Mouse (Mus musculus) kidney, embryonic 16.5 days (tissue): ENCODE results near the gene Ism2. TPM values are rescaled to one million over a fixed set of nuclear protein-coding genes. Genes with fewer than 3 reads are reported as not detected.
A peak's percentile ranks its signal among the peaks of the same experiment; 100 is the strongest.

ENCODE experiments used
- ATAC-seq: fragments of 200-750 bp; cut with Nextera tagmentation; 2 replicates; pipeline ENCODE4 v1.8.0; 2017; ENCODE audit warnings: moderate TSS enrichment; ENCODE audit not compliant: low FRiP score, low TSS enrichment
- H3K27ac ChIP-seq: fragments of 300-500 bp; sonication (generic); 2 replicates; pipeline ENCODE4 v1.5.1; 2014; ENCODE audit warnings: low read length
- H3K27me3 ChIP-seq: fragments of 300-500 bp; sonication (generic); 2 replicates; pipeline ENCODE4 v1.6.1; 2014; ENCODE audit warnings: low read length, control low read depth, mixed read lengths; ENCODE audit not compliant: insufficient read depth
- H3K36me3 ChIP-seq: fragments of 300-500 bp; sonication (generic); 2 replicates; pipeline ENCODE4 v1.6.1; 2014; ENCODE audit warnings: low read length, control low read depth, mixed read lengths; ENCODE audit not compliant: insufficient read depth
- H3K4me1 ChIP-seq: fragments of 300-500 bp; sonication (generic); 2 replicates; pipeline ENCODE4 v1.6.1; 2014; ENCODE audit warnings: low read length, control low read depth, mixed read lengths; ENCODE audit not compliant: insufficient read depth
- H3K4me2 ChIP-seq: fragments of 300-500 bp; sonication (generic); replicated peaks from 2 replicates; pipeline ENCODE4 v1.6.1; 2014; ENCODE audit warnings: low read depth, low read length
- H3K4me3 ChIP-seq: fragments of 300-500 bp; sonication (generic); 2 replicates; pipeline ENCODE4 v1.5.1; 2014; ENCODE audit warnings: mild to moderate bottlenecking, low read length
- H3K9ac ChIP-seq: fragments of 300-500 bp; sonication (generic); replicated peaks from 2 replicates; pipeline ENCODE4 v1.6.1; 2014; ENCODE audit warnings: low read length
- H3K9me3 ChIP-seq: fragments of 300-500 bp; sonication (generic); 2 replicates; pipeline ENCODE4 v1.6.1; 2016; ENCODE audit warnings: low read length, control low read depth
- WGBS: fragments of 180-500 bp; shearing (Covaris S2); extraction: QIAGEN DNeasy Blood & Tissue Kit; methylation state at CpG from one replicate; pipeline ENCODE4 v1.1.7; 2014; 5-methylcytosine and 5-hydroxymethylcytosine counted together
- polyA plus RNA-seq: library from polyadenylated mRNA; unstranded; fragments of >200 nt; fragmentation: Nextera tagmentation; extraction: Ambion mirVana; gene quantifications from 2 replicates; pipeline ENCODE4 v1.2.1, GENCODE M21; 2015

Gene Ism2
- polyA plus RNA-seq, 1 experiment from 2014 or later: 1.0 TPM

DNA sequence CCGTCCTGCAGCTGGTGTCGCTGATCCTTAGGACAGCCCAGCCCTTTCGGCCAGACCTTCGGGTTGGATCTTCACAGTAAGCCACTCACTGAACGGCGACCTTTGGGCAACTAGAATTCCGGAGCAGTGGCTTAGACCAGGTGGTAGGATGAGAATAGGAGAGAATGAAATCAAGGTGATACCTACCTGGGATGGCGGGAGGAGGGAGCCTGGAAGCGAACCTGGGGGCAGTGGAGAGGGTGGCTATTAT, 861 bp upstream of the Ism2 start:
- H3K27me3 ChIP-seq: peaks cover 17% of the 10 kb centered on the region
- H3K4me3 ChIP-seq: peak overlapping the region; percentile 58
- no peak overlapping the region for H3K27ac ChIP-seq
- ATAC-seq: no peak
- under 1% methylated on average over 9 of the region's 9 CpGs for WGBS
- no peaks in the 10 kb centered on the region for H3K9me3 ChIP-seq
- H3K36me3 ChIP-seq: no peaks in the 10 kb centered on the region
- peaks cover 9% of the 10 kb centered on the region; the same call in 1 of the 2 replicates for H3K4me1 ChIP-seq
- peak overlapping the region; percentile 91 for H3K4me2 ChIP-seq
- peak overlapping the region; percentile 70 for H3K9ac ChIP-seq

DNA sequence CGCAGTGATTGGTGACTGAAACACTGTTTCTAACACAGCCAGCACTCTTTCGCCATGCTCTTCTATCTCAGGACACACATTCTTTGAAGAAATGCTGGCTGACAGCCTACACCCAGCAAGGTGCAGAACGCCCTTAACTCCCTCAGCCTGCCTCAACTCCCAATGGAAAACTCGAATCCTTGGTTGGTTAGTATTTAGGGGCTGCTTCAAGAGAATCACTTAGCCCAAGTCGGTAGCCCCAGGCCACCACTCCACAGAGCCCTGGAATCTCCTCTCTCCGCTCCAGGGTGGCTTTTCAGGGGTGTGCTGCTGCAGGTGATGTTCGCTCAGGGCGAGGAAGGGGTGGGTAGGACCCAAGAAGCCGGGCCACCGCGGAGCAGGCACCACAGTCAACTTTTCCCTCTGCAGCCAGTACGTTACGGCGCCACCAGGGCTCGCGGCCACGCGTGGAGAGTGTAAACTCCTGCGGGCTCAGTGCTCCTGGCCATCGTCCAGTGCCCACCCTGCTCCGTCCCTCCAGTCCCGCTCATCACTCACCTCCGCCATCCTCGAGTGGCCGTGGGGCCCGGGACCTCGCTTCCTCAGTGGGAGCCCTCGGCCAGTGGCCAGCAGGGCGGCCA, 358 bp downstream of the Ism2 start:
- peak overlapping the region; percentile 58 for H3K4me3 ChIP-seq
- H3K9ac ChIP-seq: peak overlapping the region; percentile 70
- peak overlapping the region; percentile 91 for H3K4me2 ChIP-seq
- no peak overlapping the region for H3K27ac ChIP-seq
- WGBS: 7% methylated on average over 29 of the region's 29 CpGs
- no peaks in the 10 kb centered on the region for H3K9me3 ChIP-seq
- no peak; the same call in 1 of the 2 replicates for ATAC-seq
- peaks cover 9% of the 10 kb centered on the region; the same call in 1 of the 2 replicates for H3K4me1 ChIP-seq
- peaks cover 17% of the 10 kb centered on the region for H3K27me3 ChIP-seq
- H3K36me3 ChIP-seq: no peaks in the 10 kb centered on the region

GRCm38 (mm10) chr12:87293934-87294333, 5.6 kb downstream of the Ism2 start:
- Histone ChIP-seq H3K27ac (no peak overlapping the region), H3K27me3 (peaks cover 5% of the 10 kb centered on the region), H3K36me3 (no peaks in the 10 kb centered on the region), H3K9me3 (no peaks in the 10 kb centered on the region), H3K4me2 (no peak overlapping the region), H3K4me1 (no peaks in the 10 kb centered on the region), H3K9ac (no peak overlapping the region), H3K4me3 (no peak overlapping the region)
- 67% methylated on average over 6 of the region's 6 CpGs for WGBS
- ATAC-seq: 0 out of 2 replicates have a peak, but pooled peaks have one; percentile 31

DNA sequence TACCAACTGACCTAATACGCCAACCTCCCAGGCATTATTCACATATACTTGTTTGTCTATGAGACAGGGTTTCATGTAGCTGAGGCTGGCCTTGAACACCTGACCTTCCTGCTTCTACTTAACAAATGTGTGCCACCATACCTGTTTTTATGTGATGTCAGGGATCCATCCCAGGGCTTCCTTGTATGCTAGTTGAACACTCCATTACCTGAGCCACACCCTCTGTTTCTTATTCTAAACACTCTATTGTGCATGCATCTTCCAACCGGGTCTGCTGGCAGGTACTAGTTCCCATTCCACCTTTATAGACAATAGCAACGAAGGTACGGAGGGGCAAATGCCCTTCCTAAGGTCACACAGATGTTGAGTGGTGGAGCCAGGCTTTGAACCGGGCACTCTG, 10.4 kb downstream of the Ism2 start:
- Histone ChIP-seq H3K9me3 (peaks cover 6% of the 10 kb centered on the region; the same call in 1 of the 2 replicates), H3K4me2 (no peak overlapping the region), H3K36me3 (no peaks in the 10 kb centered on the region), H3K27me3 (no peaks in the 10 kb centered on the region), H3K27ac (no peak overlapping the region), H3K4me3 (no peak overlapping the region), H3K4me1 (no peaks in the 10 kb centered on the region), H3K9ac (no peak overlapping the region)
- ATAC-seq: no peak
- 92% methylated on average over 5 of the region's 5 CpGs for WGBS

- H3K4me2 ChIP-seq: no peak overlapping the region
- peaks cover 6% of the 10 kb centered on the region; the same call in 1 of the 2 replicates for H3K9me3 ChIP-seq
- WGBS: 86% methylated on average over 5 of the region's 5 CpGs
- no peak for ATAC-seq
- H3K4me3 ChIP-seq: no peak overlapping the region
- peaks cover 3% of the 10 kb centered on the region for H3K4me1 ChIP-seq
- H3K36me3 ChIP-seq: no peaks in the 10 kb centered on the region
- H3K27me3 ChIP-seq: no peaks in the 10 kb centered on the region
- no peak overlapping the region for H3K9ac ChIP-seq
- no peak overlapping the region for H3K27ac ChIP-seq
These were observed 14.8 kb downstream of the Ism2 start for GRCm38 (mm10) chr12:87284726-87285125.

DNA sequence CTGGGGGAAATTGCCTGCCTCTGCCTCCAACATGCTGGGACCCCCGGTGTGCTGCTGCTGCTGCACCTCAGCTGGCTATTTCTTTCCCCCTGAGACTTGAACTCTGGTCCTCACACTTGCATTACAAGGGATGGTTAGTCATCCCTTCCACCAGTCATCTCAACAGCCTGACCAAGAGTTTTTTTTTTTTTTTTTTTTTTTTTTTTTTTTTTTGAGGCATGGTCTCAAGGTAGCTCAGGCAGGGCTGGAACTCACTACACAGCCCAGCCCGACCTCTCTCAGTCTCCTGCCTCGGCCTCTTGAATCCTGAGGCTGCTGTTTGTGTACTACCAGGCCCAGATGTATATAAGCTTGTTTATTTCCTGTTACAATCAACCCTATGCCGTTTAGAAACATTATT, 15.2 kb downstream of the Ism2 start:
- no peak for ATAC-seq
- no peaks in the 10 kb centered on the region for H3K36me3 ChIP-seq
- H3K4me3 ChIP-seq: no peak overlapping the region
- H3K27me3 ChIP-seq: no peaks in the 10 kb centered on the region
- no peak overlapping the region for H3K27ac ChIP-seq
- no peak overlapping the region for H3K4me2 ChIP-seq
- peaks cover 8% of the 10 kb centered on the region for H3K4me1 ChIP-seq
- H3K9ac ChIP-seq: no peak overlapping the region
- H3K9me3 ChIP-seq: peaks cover 6% of the 10 kb centered on the region; the same call in 1 of the 2 replicates
- WGBS: 84% methylated on average over 4 of the region's 4 CpGs

DNA sequence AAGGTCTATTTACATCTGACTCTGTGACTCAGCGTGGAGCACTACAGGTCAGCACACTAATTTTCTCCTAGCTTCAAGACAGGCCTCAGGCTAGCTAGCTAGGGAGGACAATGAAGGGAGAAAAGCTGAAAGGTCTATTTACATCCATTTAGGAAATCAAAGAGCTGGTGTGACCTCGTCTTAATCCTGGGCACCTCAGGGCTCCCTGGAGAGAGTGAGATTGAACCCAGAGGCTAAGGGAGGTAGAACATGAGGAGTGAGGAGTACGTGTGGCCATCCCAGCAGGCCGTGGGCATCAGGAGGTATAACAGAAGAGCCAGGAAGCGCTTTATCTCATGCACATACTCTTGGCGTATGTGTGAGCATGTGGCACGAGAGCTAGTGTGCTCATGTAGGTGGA, 15.8 kb downstream of the Ism2 start:
- H3K4me1 ChIP-seq: peaks cover 12% of the 10 kb centered on the region
- no peak overlapping the region for H3K27ac ChIP-seq
- H3K9ac ChIP-seq: no peak overlapping the region
- no peak overlapping the region for H3K4me2 ChIP-seq
- ATAC-seq: no peak
- no peak overlapping the region for H3K4me3 ChIP-seq
- WGBS: 73% methylated on average over 7 of the region's 7 CpGs
- no peaks in the 10 kb centered on the region for H3K36me3 ChIP-seq
- H3K9me3 ChIP-seq: peaks cover 6% of the 10 kb centered on the region; the same call in 1 of the 2 replicates
- no peaks in the 10 kb centered on the region for H3K27me3 ChIP-seq

DNA sequence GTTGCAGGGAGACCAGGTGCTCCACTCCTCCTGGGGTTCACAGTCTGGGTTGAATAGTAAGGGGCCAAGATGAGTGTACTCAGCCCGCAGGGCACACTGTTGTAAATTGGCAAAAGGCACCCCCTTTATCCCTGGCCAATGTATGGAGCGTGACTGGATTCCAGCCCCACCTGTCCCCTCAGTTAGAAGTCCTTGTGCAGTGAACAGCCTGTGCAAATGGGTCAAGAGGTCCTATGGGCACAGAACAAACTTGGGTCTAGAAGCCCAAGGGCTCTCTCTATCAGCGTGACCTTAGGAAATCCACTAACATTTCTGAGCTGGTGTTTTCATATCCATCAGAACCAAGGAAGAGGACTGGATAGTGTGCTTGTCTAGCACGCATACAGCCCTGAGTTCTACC, 16.8 kb downstream of the Ism2 start:
- Histone ChIP-seq H3K4me2 (no peak overlapping the region), H3K27ac (no peak overlapping the region), H3K27me3 (no peaks in the 10 kb centered on the region), H3K36me3 (no peaks in the 10 kb centered on the region), H3K4me3 (no peak overlapping the region), H3K4me1 (peaks cover 19% of the 10 kb centered on the region), H3K9ac (no peak overlapping the region), H3K9me3 (0 out of 2 replicates have a peak, but pooled peaks cover 2% of the 10 kb centered on the region)
- 97% methylated on average over 4 of the region's 4 CpGs for WGBS
- no peak for ATAC-seq

DNA sequence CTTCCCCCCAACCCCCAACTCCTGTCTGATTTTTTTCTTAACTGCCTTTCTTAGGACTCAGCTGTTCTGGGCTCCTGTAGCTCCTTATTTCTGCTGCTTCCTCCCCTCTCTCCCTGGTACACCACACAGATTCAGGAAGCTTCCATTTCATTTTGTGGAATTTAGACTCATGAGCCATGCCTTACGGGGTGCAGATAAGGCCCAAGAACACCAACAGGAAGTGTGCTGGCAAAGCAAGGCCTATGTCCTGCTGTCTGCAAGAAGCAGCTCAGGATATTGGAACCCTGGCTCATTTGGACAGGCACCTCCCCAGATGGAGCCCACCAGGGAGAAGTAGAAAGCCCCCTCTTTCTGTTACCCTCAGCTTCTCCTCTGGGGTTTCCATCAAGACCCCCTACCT, 17.7 kb downstream of the Ism2 start:
- Histone ChIP-seq H3K27ac (no peak overlapping the region), H3K4me3 (no peak overlapping the region), H3K4me1 (peaks cover 19% of the 10 kb centered on the region), H3K9ac (no peak overlapping the region), H3K4me2 (no peak overlapping the region), H3K36me3 (0 out of 2 replicates have a peak, but pooled peaks cover under 1% of the 10 kb centered on the region), H3K27me3 (no peaks in the 10 kb centered on the region), H3K9me3 (no peaks in the 10 kb centered on the region)
- WGBS: 76% methylated on average over 1 of the region's 1 CpGs
- no peak for ATAC-seq

DNA sequence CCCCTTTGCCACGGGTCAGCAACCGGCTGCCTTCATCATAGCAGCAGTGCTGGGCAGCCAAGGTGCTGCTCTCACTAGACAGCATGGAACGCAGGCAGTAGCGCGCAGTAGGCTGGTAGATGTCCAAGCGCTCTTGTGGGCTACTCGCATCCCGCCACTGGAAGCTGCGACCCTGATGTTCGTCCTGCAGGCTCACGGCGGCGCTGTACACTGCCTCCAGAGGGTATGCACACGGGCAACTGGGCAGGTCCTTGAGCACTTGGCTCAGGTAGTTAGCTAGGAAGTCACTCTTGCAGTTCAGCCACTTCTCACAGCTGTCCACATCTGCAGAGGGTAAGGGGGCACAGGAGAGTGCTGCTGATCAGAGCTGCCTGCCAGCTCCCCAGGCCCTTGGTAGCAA, 19.6 kb downstream of the Ism2 start:
- Histone ChIP-seq H3K4me2 (no peak overlapping the region), H3K27ac (no peak overlapping the region), H3K9me3 (no peaks in the 10 kb centered on the region), H3K4me1 (peaks cover 19% of the 10 kb centered on the region), H3K9ac (no peak overlapping the region), H3K27me3 (no peaks in the 10 kb centered on the region), H3K36me3 (peaks cover 14% of the 10 kb centered on the region; the same call in 1 of the 2 replicates), H3K4me3 (no peak overlapping the region)
- peak; percentile 32; the same call in 1 of the 2 replicates for ATAC-seq
- WGBS: 51% methylated on average over 14 of the region's 14 CpGs
